Mouse (Mus musculus) lung, postnatal 0 days (tissue): Measurements from ENCODE around the gene Lhx4. TPM values are rescaled to one million over a fixed set of nuclear protein-coding genes. Genes with fewer than 3 reads are reported as not detected.

Source experiments
- ATAC-seq: fragments of 200-750 bp; cut with Nextera tagmentation; 2 replicates; pipeline ENCODE4 v1.8.0; 2017; ENCODE audit warnings: moderate library complexity
- DNase-seq: peaks from one replicate; pipeline ENCODE4 v3.0.0-alpha.2; 2016; ENCODE audit warnings: low spot score
- H3K27ac ChIP-seq: fragments of 300-500 bp; sonication (generic); 2 replicates; pipeline ENCODE4 v1.5.1; 2014; ENCODE audit warnings: antibody characterized with exemption, mild to moderate bottlenecking, low read length, mixed read lengths
- H3K27me3 ChIP-seq: fragments of 300-500 bp; sonication (generic); replicated peaks from 2 replicates; pipeline ENCODE4 v1.6.1; 2014; ENCODE audit warnings: low read length, mixed read lengths; ENCODE audit not compliant: insufficient read depth
- H3K36me3 ChIP-seq: fragments of 300-500 bp; sonication (generic); 2 replicates; pipeline ENCODE4 v1.6.1; 2014; ENCODE audit warnings: low read length, mixed read lengths; ENCODE audit not compliant: insufficient read depth
- H3K4me1 ChIP-seq: fragments of 300-500 bp; sonication (generic); 2 replicates; pipeline ENCODE4 v1.6.1; 2014; ENCODE audit warnings: antibody characterized with exemption, low read depth, low read length, mixed read lengths; ENCODE audit not compliant: insufficient read depth
- H3K4me2 ChIP-seq: fragments of 300-500 bp; sonication (generic); replicated peaks from 2 replicates; pipeline ENCODE4 v1.6.1; 2014; ENCODE audit warnings: low read depth, mild to moderate bottlenecking, low read length, moderate library complexity, mixed read lengths
- H3K4me3 ChIP-seq: fragments of 300-500 bp; sonication (generic); 2 replicates; pipeline ENCODE4 v1.5.1; 2014; ENCODE audit warnings: low read depth, low read length
- H3K9ac ChIP-seq: fragments of 300-500 bp; sonication (generic); replicated peaks from 2 replicates; pipeline ENCODE4 v1.6.1; 2014; ENCODE audit warnings: low read depth, mild to moderate bottlenecking
- H3K9me3 ChIP-seq: fragments of 300-500 bp; sonication (generic); 2 replicates; pipeline ENCODE4 v1.6.1; 2016; ENCODE audit warnings: low read length, mixed read lengths
- CTCF ChIP-seq: IDR thresholded peaks from 2 replicates; pipeline ENCODE4 v1.5.1; 2016; ENCODE audit warnings: antibody characterized with exemption, mild to moderate bottlenecking
- EP300 ChIP-seq: IDR thresholded peaks from 2 replicates; pipeline ENCODE4 v1.6.1; 2016; ENCODE audit warnings: antibody characterized with exemption, mild to moderate bottlenecking, control low read depth
- WGBS: fragments of 180-500 bp; shearing (Covaris S2); extraction: QIAGEN DNeasy Blood & Tissue Kit; methylation state at CpG from one replicate; pipeline ENCODE4 v1.1.7; 2014; 5-methylcytosine and 5-hydroxymethylcytosine counted together
- polyA plus RNA-seq: library from polyadenylated mRNA; unstranded; fragments of >200 nt; fragmentation: Nextera tagmentation; extraction: Ambion mirVana; gene quantifications from 2 replicates; pipeline ENCODE4 v1.2.1, GENCODE M21; 2015

Lhx4 gene
- polyA plus RNA-seq, 1 experiment from 2014 or later, result not detected

DNA sequence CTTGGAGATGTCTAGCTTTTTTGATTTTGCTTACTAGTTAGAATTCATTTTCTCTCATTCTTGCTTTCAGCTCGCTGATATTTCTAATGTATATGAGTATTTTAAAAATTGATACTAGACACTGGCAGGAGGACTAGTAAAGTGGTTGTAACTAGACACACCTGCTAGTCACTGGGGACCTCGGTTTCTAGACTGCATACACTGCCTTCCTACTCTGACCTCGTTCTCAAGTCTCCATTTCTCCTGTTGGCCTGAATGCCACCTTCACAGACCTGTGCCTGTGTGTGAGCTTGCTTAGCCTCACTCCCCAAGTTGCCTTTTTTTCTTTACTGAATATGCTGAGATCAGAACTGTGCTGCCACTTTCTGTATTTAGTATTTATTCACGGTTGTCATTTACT, 62.3 kb downstream of the Lhx4 start:
- ATAC-seq, result no peak
- H3K4me1 ChIP-seq, result no peaks in the 10 kb centered on the region
- 78% methylated on average over 4 of the region's 4 CpGs for WGBS

GRCm38 (mm10) chr1:155686816-155687215, 64.7 kb downstream of the Lhx4 start:
- 72% methylated on average over 15 of the region's 15 CpGs for WGBS
- no peaks in the 10 kb centered on the region for H3K36me3 ChIP-seq
- no peak overlapping the region for H3K4me3 ChIP-seq
- H3K9ac ChIP-seq, result no peak overlapping the region
- ATAC-seq (no peak), DNase-seq (no peak)
- no peak for TF ChIP-seq EP300
- TF ChIP-seq CTCF, result no peak
- H3K27me3 ChIP-seq, result no peaks in the 10 kb centered on the region
- H3K4me2 ChIP-seq, result no peak overlapping the region
- no peaks in the 10 kb centered on the region for H3K4me1 ChIP-seq
- H3K27ac ChIP-seq, result no peak overlapping the region
- H3K9me3 ChIP-seq, result no peaks in the 10 kb centered on the region

More for the DNA sequence above, 62.3 kb downstream of the Lhx4 start:
- Histone ChIP-seq H3K36me3 (no peaks in the 10 kb centered on the region), H3K27ac (no peak overlapping the region), H3K9ac (no peak overlapping the region), H3K27me3 (no peaks in the 10 kb centered on the region), H3K4me3 (no peak overlapping the region), H3K4me2 (no peak overlapping the region), H3K9me3 (no peaks in the 10 kb centered on the region)
- TF ChIP-seq EP300 (no peak), CTCF (no peak)
- no peak for DNase-seq

DNA sequence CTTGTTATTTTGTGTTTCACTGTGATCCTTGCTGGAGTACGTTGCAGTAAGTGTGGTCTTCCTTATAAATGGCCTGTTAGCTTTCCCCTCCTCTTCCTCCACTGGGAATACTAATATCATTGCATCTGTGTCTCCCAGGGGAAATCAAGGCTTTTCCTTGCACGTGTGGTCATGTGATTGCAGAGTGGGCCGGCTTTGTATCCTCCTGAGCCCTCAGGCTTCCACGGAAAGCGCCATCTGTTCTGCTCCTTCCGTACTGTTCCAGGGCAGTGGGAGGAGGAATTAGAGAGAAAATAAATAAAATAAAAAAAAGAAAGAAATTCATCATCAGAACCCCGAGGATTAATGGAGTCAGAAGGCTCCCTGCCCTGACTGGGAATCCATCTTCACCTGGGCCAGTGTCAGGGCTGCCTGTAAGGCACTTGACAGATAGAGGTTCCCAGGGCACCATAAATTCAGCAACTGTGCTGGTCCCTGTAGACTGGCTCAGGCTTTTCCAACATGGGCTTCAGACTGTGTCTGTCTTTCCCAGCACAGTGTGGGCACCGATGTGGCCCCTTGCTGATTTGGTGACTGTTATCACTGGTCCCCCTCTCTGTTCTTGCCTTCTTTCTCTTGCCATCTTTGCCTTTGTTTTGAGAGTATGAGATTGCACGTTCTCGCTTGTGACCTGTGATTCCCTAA, 70.2 kb downstream of the Lhx4 start:
- H3K27me3 ChIP-seq, result no peaks in the 10 kb centered on the region
- no peak for DNase-seq
- no peaks in the 10 kb centered on the region for H3K9me3 ChIP-seq
- H3K36me3 ChIP-seq, result no peaks in the 10 kb centered on the region
- H3K27ac ChIP-seq, result no peak overlapping the region
- no peaks in the 10 kb centered on the region for H3K4me1 ChIP-seq
- TF ChIP-seq EP300 (no peak), CTCF (no peak)
- no peak overlapping the region for H3K4me3 ChIP-seq
- no peak for ATAC-seq
- H3K4me2 ChIP-seq, result no peak overlapping the region
- WGBS, result 68% methylated on average over 10 of the region's 10 CpGs
- H3K9ac ChIP-seq, result no peak overlapping the region

DNA sequence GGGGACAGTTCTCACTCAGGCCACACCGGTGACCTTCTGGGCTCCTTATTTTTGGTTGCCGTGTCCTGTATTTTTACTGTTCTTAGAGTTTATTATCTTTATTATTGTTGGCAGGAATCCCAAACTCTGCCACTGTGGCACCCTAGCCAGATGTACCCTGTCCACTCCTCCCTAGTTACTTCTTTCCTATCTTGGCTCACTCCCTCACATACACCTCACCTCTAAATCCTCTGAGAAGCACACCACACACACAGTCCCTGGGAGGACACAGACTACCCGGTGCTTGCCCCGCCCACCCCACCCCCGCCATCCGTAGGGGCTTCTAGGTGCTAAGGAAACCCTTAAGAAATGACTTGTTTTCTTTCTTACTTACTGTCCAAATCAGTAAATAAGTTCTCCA, 75.9 kb downstream of the Lhx4 start:
- no peak overlapping the region for H3K4me2 ChIP-seq
- no peak overlapping the region for H3K9ac ChIP-seq
- 81% methylated on average over 6 of the region's 6 CpGs for WGBS
- no peaks in the 10 kb centered on the region for H3K9me3 ChIP-seq
- DNase-seq, result no peak
- no peaks in the 10 kb centered on the region for H3K27me3 ChIP-seq
- no peaks in the 10 kb centered on the region for H3K4me1 ChIP-seq
- TF ChIP-seq CTCF (no peak), EP300 (no peak)
- no peak overlapping the region for H3K27ac ChIP-seq
- no peaks in the 10 kb centered on the region for H3K36me3 ChIP-seq
- no peak for ATAC-seq
- no peak overlapping the region for H3K4me3 ChIP-seq

DNA sequence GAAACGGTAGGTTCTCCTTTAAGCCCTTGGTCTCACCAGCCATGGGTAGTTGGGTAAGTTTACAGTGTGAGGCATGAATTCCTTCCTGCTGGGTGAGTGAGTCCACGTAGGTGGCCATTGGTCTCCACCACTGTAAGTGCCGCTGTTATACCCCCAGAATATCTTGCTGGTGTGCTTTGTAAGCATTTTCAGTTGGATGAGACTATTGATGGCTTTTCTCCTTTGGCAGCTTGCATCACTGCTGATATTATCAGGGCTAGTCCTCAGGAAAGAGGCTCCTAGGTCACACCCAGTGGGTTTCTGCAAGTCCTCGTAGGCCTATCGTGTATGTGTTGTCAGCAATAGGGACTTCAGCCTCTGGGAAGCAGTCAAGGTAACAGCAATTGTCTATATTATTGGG, 87.5 kb downstream of the Lhx4 start:
- WGBS, result 68% methylated on average over 5 of the region's 5 CpGs
- H3K9me3 ChIP-seq, result no peaks in the 10 kb centered on the region
- DNase-seq, result no peak
- no peaks in the 10 kb centered on the region for H3K27me3 ChIP-seq
- TF ChIP-seq CTCF, result no peak
- H3K4me2 ChIP-seq, result no peak overlapping the region
- H3K9ac ChIP-seq, result no peak overlapping the region
- H3K27ac ChIP-seq, result no peak overlapping the region
- no peak for ATAC-seq
- H3K4me1 ChIP-seq, result no peaks in the 10 kb centered on the region
- no peaks in the 10 kb centered on the region for H3K36me3 ChIP-seq
- H3K4me3 ChIP-seq, result no peak overlapping the region

GRCm38 (mm10) chr1:155656321-155656720, 95.2 kb downstream of the Lhx4 start:
- no peaks in the 10 kb centered on the region for H3K9me3 ChIP-seq
- no peak overlapping the region for H3K4me2 ChIP-seq
- ATAC-seq (no peak), DNase-seq (no peak)
- 67% methylated on average over 5 of the region's 5 CpGs for WGBS
- H3K9ac ChIP-seq, result no peak overlapping the region
- no peaks in the 10 kb centered on the region for H3K27me3 ChIP-seq
- H3K4me3 ChIP-seq, result no peak overlapping the region
- H3K36me3 ChIP-seq, result no peaks in the 10 kb centered on the region
- H3K27ac ChIP-seq, result no peak overlapping the region
- no peaks in the 10 kb centered on the region for H3K4me1 ChIP-seq
- TF ChIP-seq CTCF (no peak), EP300 (no peak)

DNA sequence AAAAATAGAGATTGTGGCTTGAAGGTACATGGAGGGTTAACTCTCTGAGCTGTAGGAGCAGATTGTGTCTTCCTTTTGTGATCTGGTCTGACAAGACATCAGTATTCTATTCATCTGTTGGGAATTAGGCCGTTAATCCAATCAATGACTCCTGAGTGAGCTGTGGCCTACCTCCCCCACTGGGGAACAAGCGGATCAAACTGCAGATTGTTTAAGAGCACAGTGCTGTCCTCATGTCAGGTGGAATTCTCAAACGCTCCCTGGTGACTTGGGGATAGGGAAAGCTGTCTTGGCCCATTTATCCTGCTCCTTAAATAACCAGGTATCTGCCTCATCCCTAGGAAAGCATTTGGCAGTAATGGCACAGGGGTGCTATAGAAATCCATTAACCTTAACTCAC, 96.5 kb downstream of the Lhx4 start:
- no peak for ATAC-seq
- DNase-seq, result no peak
- H3K27ac ChIP-seq, result no peak overlapping the region
- no peaks in the 10 kb centered on the region for H3K9me3 ChIP-seq
- TF ChIP-seq CTCF (no peak), EP300 (no peak)
- no peaks in the 10 kb centered on the region for H3K36me3 ChIP-seq
- H3K4me3 ChIP-seq, result no peak overlapping the region
- 59% methylated on average over 3 of the region's 3 CpGs for WGBS
- H3K27me3 ChIP-seq, result no peaks in the 10 kb centered on the region
- no peak overlapping the region for H3K4me2 ChIP-seq
- no peaks in the 10 kb centered on the region for H3K4me1 ChIP-seq
- no peak overlapping the region for H3K9ac ChIP-seq
